ENCODE assay signal across 15 mouse cellular contexts in genomic region chr5:103393752-103394151, GRCm38 (mm10). TPM values are rescaled to one million over a fixed set of nuclear protein-coding genes. Genes with fewer than 3 reads are reported as not detected.
DNase-seq lines count a peak whose midpoint lies in the region; ATAC-seq and TF ChIP-seq lines count a peak whose summit lies in the region.
"Had no signal": no experiment of that assay in that cellular context is flagged by ENCODE, and none has a peak within 500 bp of the region (broad histone marks: within the 10 kb centered on the region; RNA-seq: fewer than 3 reads in every experiment).

No protein-coding gene starts in this region.

- peak overlapping the region; percentile 59 for H3K27ac ChIP-seq in hindbrain, embryonic 10.5 days
- H3K27ac ChIP-seq in hindbrain, postnatal 0 days, result no peak overlapping the region
- H3K27ac ChIP-seq in midbrain, embryonic 11.5 days (ENCODE audit: low read depth, low read length), result peak overlapping the region; percentile 30; the same call in 1 of the 2 replicates
- no peak overlapping the region for H3K27ac ChIP-seq in midbrain, embryonic 14.5 days (replicated peaks; ENCODE audit: low read depth, low read length)
- peak overlapping the region; percentile 28; the same call in 1 of the 2 replicates for H3K27ac ChIP-seq in forebrain, embryonic 16.5 days (ENCODE audit: low read length)
- peak overlapping the region; percentile 45; the same call in 1 of the 2 replicates for H3K27ac ChIP-seq in stomach, embryonic 14.5 days (ENCODE audit: low read length)

- H3K27me3 ChIP-seq in hindbrain, embryonic 10.5 days (ENCODE audit: insufficient read depth, poor library complexity, severe bottlenecking), result no peaks in the 10 kb centered on the region
- H3K27me3 ChIP-seq in hindbrain, postnatal 0 days (ENCODE audit: insufficient read depth, low read length), result no peaks in the 10 kb centered on the region
- H3K27me3 ChIP-seq in midbrain, embryonic 11.5 days (ENCODE audit: control insufficient read depth, insufficient read depth, low read length), result no peaks in the 10 kb centered on the region
- H3K27me3 ChIP-seq in midbrain, embryonic 14.5 days (ENCODE audit: control insufficient read depth, insufficient read depth, low read length), result no peaks in the 10 kb centered on the region
- H3K27me3 ChIP-seq in forebrain, embryonic 16.5 days (replicated peaks; ENCODE audit: control insufficient read depth, insufficient read depth, low read length), result no peaks in the 10 kb centered on the region
- no peaks in the 10 kb centered on the region for H3K27me3 ChIP-seq in stomach, embryonic 14.5 days (ENCODE audit: control insufficient read depth, insufficient read depth, low read length)

- H3K4me1 ChIP-seq in hindbrain, embryonic 10.5 days (replicated peaks), result peaks cover 21% of the 10 kb centered on the region
- H3K4me1 ChIP-seq in hindbrain, postnatal 0 days (ENCODE audit: insufficient read depth, low read length), result no peaks in the 10 kb centered on the region
- 0 out of 2 replicates have a peak, but pooled peaks cover 2% of the 10 kb centered on the region for H3K4me1 ChIP-seq in midbrain, embryonic 11.5 days (ENCODE audit: control insufficient read depth, insufficient read depth, low read length)
- peaks cover 8% of the 10 kb centered on the region for H3K4me1 ChIP-seq in midbrain, embryonic 14.5 days (ENCODE audit: control insufficient read depth, insufficient read depth, low read length)
- H3K4me1 ChIP-seq in forebrain, embryonic 16.5 days (replicated peaks; ENCODE audit: control insufficient read depth, insufficient read depth, low read length), result peaks cover 11% of the 10 kb centered on the region
- H3K4me1 ChIP-seq in stomach, embryonic 14.5 days (ENCODE audit: control insufficient read depth, insufficient read depth, low read length), result peaks cover 12% of the 10 kb centered on the region; the same call in 1 of the 2 replicates
- H3K4me1 ChIP-seq: megakaryocyte, embryonic 14.5 days had no signal

- intact Hi-C loops in left cerebral cortex, postnatal 4 days (cut with DNase I), result no loop called here
- intact Hi-C loops in heart, postnatal 25 days (cut with DNase I), result no loop called here

- 56% methylated on average over 16 of the region's 16 CpGs for WGBS in hindbrain, embryonic 10.5 days
- 30% methylated on average over 16 of the region's 16 CpGs for whole genome bisulfite sequencing in hindbrain, postnatal 0 days
- 56% methylated on average over 16 of the region's 16 CpGs for WGBS in midbrain, embryonic 11.5 days
- WGBS in midbrain, embryonic 14.5 days, result 35% methylated on average over 16 of the region's 16 CpGs
- 29% methylated on average over 16 of the region's 16 CpGs for WGBS in forebrain, embryonic 16.5 days
- WGBS in stomach, embryonic 14.5 days, result 37% methylated on average over 16 of the region's 16 CpGs

- DNase-seq in hindbrain, embryonic 10.5 days (ENCODE audit: low spot score), result no peak
- no peak for DNase-seq in hindbrain, postnatal 0 days (ENCODE audit: low spot score)
- no peak for DNase-seq in midbrain, embryonic 11.5 days (ENCODE audit: low spot score, missing footprints)
- DNase-seq in midbrain, embryonic 14.5 days, result no peak
- DNase-seq in left cerebral cortex, postnatal 4 days, result no peak
- DNase-seq in heart, postnatal 25 days (ENCODE audit: low spot score), result no peak
- DNase-seq: cerebellum, adult 11-12 months; layer of hippocampus, adult 9-11 months; right cerebral cortex, adult 18-20 months; thymus, postnatal 4 days had no signal

- H3K9ac ChIP-seq in hindbrain, postnatal 0 days (replicated peaks; ENCODE audit: low read length), result no peak overlapping the region
- no peak overlapping the region for H3K9ac ChIP-seq in midbrain, embryonic 11.5 days (ENCODE audit: low read length)
- no peak overlapping the region for H3K9ac ChIP-seq in midbrain, embryonic 14.5 days (replicated peaks; ENCODE audit: low read length)
- H3K9ac ChIP-seq in forebrain, embryonic 16.5 days (replicated peaks; ENCODE audit: low read depth, low read length), result no peak overlapping the region
- no peak overlapping the region for H3K9ac ChIP-seq in stomach, embryonic 14.5 days (replicated peaks; ENCODE audit: low read depth, low read length)

- no peaks in the 10 kb centered on the region for H3K36me3 ChIP-seq in hindbrain, embryonic 10.5 days
- no peaks in the 10 kb centered on the region for H3K36me3 ChIP-seq in hindbrain, postnatal 0 days (ENCODE audit: insufficient read depth, low read length)
- H3K36me3 ChIP-seq in midbrain, embryonic 11.5 days (ENCODE audit: control insufficient read depth, insufficient read depth, low read length), result no peaks in the 10 kb centered on the region
- no peaks in the 10 kb centered on the region for H3K36me3 ChIP-seq in midbrain, embryonic 14.5 days (ENCODE audit: control insufficient read depth, insufficient read depth, low read length)
- no peaks in the 10 kb centered on the region for H3K36me3 ChIP-seq in forebrain, embryonic 16.5 days (ENCODE audit: control insufficient read depth, insufficient read depth)
- no peaks in the 10 kb centered on the region for H3K36me3 ChIP-seq in stomach, embryonic 14.5 days (ENCODE audit: control insufficient read depth, insufficient read depth, low read length)

- H3K4me3 ChIP-seq in hindbrain, embryonic 10.5 days, result no peak overlapping the region
- H3K4me3 ChIP-seq in hindbrain, postnatal 0 days (ENCODE audit: low read length), result no peak overlapping the region
- no peak overlapping the region for H3K4me3 ChIP-seq in midbrain, embryonic 11.5 days (ENCODE audit: low read depth, low read length)
- no peak overlapping the region for H3K4me3 ChIP-seq in midbrain, embryonic 14.5 days (replicated peaks; ENCODE audit: low read depth, low read length)
- H3K4me3 ChIP-seq in forebrain, embryonic 16.5 days (replicated peaks; ENCODE audit: low read length), result no peak overlapping the region
- H3K4me3 ChIP-seq in stomach, embryonic 14.5 days (ENCODE audit: low read depth, low read length), result no peak overlapping the region
- H3K4me3 ChIP-seq: megakaryocyte, embryonic 14.5 days had no signal

- ATAC-seq in hindbrain, postnatal 0 days, result no peak
- ATAC-seq in midbrain, embryonic 11.5 days (ENCODE audit: low FRiP score), result no peak
- no peak for ATAC-seq in midbrain, embryonic 14.5 days (ENCODE audit: low FRiP score, low TSS enrichment)
- no peak for ATAC-seq in forebrain, embryonic 16.5 days
- no peak; the same call in 1 of the 2 replicates for ATAC-seq in stomach, embryonic 14.5 days (ENCODE audit: insufficient number of reproducible peaks, insufficient read depth, low FRiP score, low read depth)
- ATAC-seq: activated CD4-positive, CD25-positive, alpha-beta regulatory T cell, adult 4 months; inflammation-experienced regulatory T-cells, adult 6 months had no signal

- no peak for TF ChIP-seq CTCF in hindbrain, postnatal 0 days (IDR thresholded peaks at IDR 0.05; ENCODE audit: low read depth)

- no peak overlapping the region for H3K4me2 ChIP-seq in hindbrain, postnatal 0 days (ENCODE audit: low read depth, low read length)
- no peak overlapping the region for H3K4me2 ChIP-seq in midbrain, embryonic 11.5 days
- no peak overlapping the region for H3K4me2 ChIP-seq in midbrain, embryonic 14.5 days (ENCODE audit: low read length)
- H3K4me2 ChIP-seq in forebrain, embryonic 16.5 days (ENCODE audit: low read length), result no peak overlapping the region
- no peak overlapping the region for H3K4me2 ChIP-seq in stomach, embryonic 14.5 days (replicated peaks; ENCODE audit: low read depth, low read length)

- H3K9me3 ChIP-seq in hindbrain, embryonic 10.5 days, result no peaks in the 10 kb centered on the region
- no peaks in the 10 kb centered on the region for H3K9me3 ChIP-seq in hindbrain, postnatal 0 days (ENCODE audit: low read length)
- H3K9me3 ChIP-seq in midbrain, embryonic 11.5 days (ENCODE audit: control insufficient read depth, low read length), result no peaks in the 10 kb centered on the region
- no peaks in the 10 kb centered on the region for H3K9me3 ChIP-seq in midbrain, embryonic 14.5 days (ENCODE audit: control insufficient read depth, low read length)
- no peaks in the 10 kb centered on the region for H3K9me3 ChIP-seq in forebrain, embryonic 16.5 days (ENCODE audit: control insufficient read depth, low read length)
- H3K9me3 ChIP-seq in stomach, embryonic 14.5 days (ENCODE audit: control insufficient read depth, low read depth, low read length), result no peaks in the 10 kb centered on the region
- H3K9me3 ChIP-seq: megakaryocyte, embryonic 14.5 days had no signal

RNA-seq across cellular contexts. Expression of gene Ptpn13, which starts 31.2 kb away (rescaled TPM):
- 16.6 and 18.8 TPM in 2 replicates for polyA plus RNA-seq in hindbrain, embryonic 10.5 days (2016; fragmentation: Nextera tagmentation; extraction: Ambion mirVana)
- 12.9 and 13.7 TPM in 2 replicates for total RNA-seq in hindbrain, postnatal 0 days (2014; rRNA removed)
- polyA plus RNA-seq in hindbrain, postnatal 0 days (2015; fragmentation: Nextera tagmentation; extraction: Ambion mirVana), result 2.8 TPM in 2 replicates
- 15.0 and 18.1 TPM in 2 replicates for polyA plus RNA-seq in midbrain, embryonic 11.5 days (2014; fragmentation: Nextera tagmentation; extraction: Ambion mirVana)
- polyA plus RNA-seq in midbrain, embryonic 14.5 days (2014; fragmentation: Nextera tagmentation; extraction: Ambion mirVana), result 5.4 and 8.7 TPM in 2 replicates
- 4.1 and 4.8 TPM in 2 replicates for polyA plus RNA-seq in forebrain, embryonic 16.5 days (2015; fragmentation: Nextera tagmentation; extraction: Ambion mirVana)
- 26.3 and 28.5 TPM in 2 replicates for polyA plus RNA-seq in stomach, embryonic 14.5 days (2014; fragmentation: Nextera tagmentation; extraction: Ambion mirVana)
- 1 to 10 TPM; 8.8 to 8.9 TPM for total RNA-seq in left cerebral cortex, postnatal 4 days (2021)
- total RNA-seq in heart, postnatal 25 days (2021), result 1 to 10 TPM; 6.1 to 6.6 TPM

Comparison
In these comparisons a context has a peak if more than half of its experiments do, and no peak if none do; other contexts are left out.
1. H3K27ac ChIP-seq: peak in hindbrain, embryonic 10.5 days (single experiment), midbrain, embryonic 11.5 days (single experiment), forebrain, embryonic 16.5 days (single experiment) and stomach, embryonic 14.5 days (single experiment); none in hindbrain, postnatal 0 days (single experiment) and midbrain, embryonic 14.5 days (single experiment).